Mouse (Mus musculus) forebrain, embryonic 10.5 days (tissue): Measurements from ENCODE around the gene Tgfb1. TPM values are rescaled to one million over a fixed set of nuclear protein-coding genes. Genes with fewer than 3 reads are reported as not detected.

ENCODE experiments used
- DNase-seq: peaks from one replicate; pipeline ENCODE4 v3.0.0-alpha.2; 2017; ENCODE audit warnings: low spot score; ENCODE audit errors: extremely low spot score
- H3K27ac ChIP-seq: fragments of 300-500 bp; sonication (generic); 2 replicates; pipeline ENCODE4 v1.5.1; 2016; ENCODE audit warnings: mild to moderate bottlenecking
- H3K27me3 ChIP-seq: fragments of 300-500 bp; sonication (generic); 2 replicates; pipeline ENCODE4 v1.6.1; 2016; ENCODE audit warnings: mild to moderate bottlenecking; ENCODE audit not compliant: poor library complexity, severe bottlenecking
- H3K36me3 ChIP-seq: fragments of 300-500 bp; sonication (generic); replicated peaks from 2 replicates; pipeline ENCODE4 v1.6.1; 2016; ENCODE audit warnings: mild to moderate bottlenecking, moderate library complexity
- H3K4me1 ChIP-seq: fragments of 300-500 bp; sonication (generic); 2 replicates; pipeline ENCODE4 v1.6.1; 2016
- H3K4me3 ChIP-seq: fragments of 300-500 bp; sonication (generic); 2 replicates; pipeline ENCODE4 v1.5.1; 2016; ENCODE audit warnings: mild to moderate bottlenecking, moderate library complexity
- H3K9me3 ChIP-seq: fragments of 300-500 bp; sonication (generic); 2 replicates; pipeline ENCODE4 v1.6.1; 2016; ENCODE audit warnings: mild to moderate bottlenecking, moderate library complexity
- WGBS: fragments of 180-500 bp; shearing (Covaris S2); methylation state at CpG from one replicate; pipeline ENCODE4 v1.1.7; 2016; 5-methylcytosine and 5-hydroxymethylcytosine counted together
- polyA plus RNA-seq: library from polyadenylated mRNA; unstranded; fragments of >200 nt; fragmentation: Nextera tagmentation; extraction: Ambion mirVana; gene quantifications from 2 replicates; pipeline ENCODE4 v1.2.1, GENCODE M21; 2016

Gene Tgfb1
- polyA plus RNA-seq, 1 experiment from 2014 or later = 1.2 TPM

GRCm38 (mm10) chr7:25699851-25700250 lies 13.0 kb downstream of the Tgfb1 start:
- no peaks in the 10 kb centered on the region for H3K36me3 ChIP-seq
- no peak overlapping the region for H3K4me3 ChIP-seq
- WGBS = 56% methylated on average over 13 of the region's 13 CpGs
- H3K4me1 ChIP-seq = peaks cover 13% of the 10 kb centered on the region
- H3K9me3 ChIP-seq = peaks cover 24% of the 10 kb centered on the region
- no peak for DNase-seq
- peaks cover 17% of the 10 kb centered on the region for H3K27me3 ChIP-seq
- no peak overlapping the region for H3K27ac ChIP-seq

GRCm38 (mm10) chr7:25700732-25701131 lies 13.9 kb downstream of the Tgfb1 start:
- H3K4me3 ChIP-seq = no peak overlapping the region
- 80% methylated on average over 12 of the region's 12 CpGs for WGBS
- peaks cover 26% of the 10 kb centered on the region for H3K27me3 ChIP-seq
- DNase-seq = no peak
- H3K27ac ChIP-seq = no peak overlapping the region
- H3K4me1 ChIP-seq = peaks cover 17% of the 10 kb centered on the region
- H3K9me3 ChIP-seq = peaks cover 24% of the 10 kb centered on the region
- no peaks in the 10 kb centered on the region for H3K36me3 ChIP-seq

DNA sequence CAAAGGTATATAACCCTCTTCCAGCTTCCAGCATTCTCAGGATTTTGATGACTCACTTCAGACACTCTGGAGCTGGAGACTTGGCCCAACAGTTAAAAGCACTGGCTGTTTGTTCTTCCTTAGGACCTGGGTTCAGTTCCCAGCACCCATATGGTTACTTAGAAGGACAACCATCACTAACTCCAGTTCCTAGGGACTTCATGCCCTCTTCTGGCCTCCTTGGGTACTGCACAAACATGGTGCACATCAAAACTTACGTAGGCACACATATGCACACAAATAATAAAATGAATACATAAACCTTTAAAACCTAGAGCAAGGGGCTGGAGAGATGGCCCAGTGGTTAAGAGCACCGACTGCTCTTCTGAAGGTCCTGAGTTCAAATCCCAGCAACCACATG lies 15.5 kb downstream of the Tgfb1 start:
- H3K36me3 ChIP-seq = no peaks in the 10 kb centered on the region
- DNase-seq = no peak
- H3K9me3 ChIP-seq = peaks cover 24% of the 10 kb centered on the region
- H3K27ac ChIP-seq = no peak overlapping the region
- H3K4me3 ChIP-seq = no peak overlapping the region
- 97% methylated on average over 2 of the region's 2 CpGs for WGBS
- peaks cover 31% of the 10 kb centered on the region for H3K27me3 ChIP-seq
- peaks cover 23% of the 10 kb centered on the region for H3K4me1 ChIP-seq

DNA sequence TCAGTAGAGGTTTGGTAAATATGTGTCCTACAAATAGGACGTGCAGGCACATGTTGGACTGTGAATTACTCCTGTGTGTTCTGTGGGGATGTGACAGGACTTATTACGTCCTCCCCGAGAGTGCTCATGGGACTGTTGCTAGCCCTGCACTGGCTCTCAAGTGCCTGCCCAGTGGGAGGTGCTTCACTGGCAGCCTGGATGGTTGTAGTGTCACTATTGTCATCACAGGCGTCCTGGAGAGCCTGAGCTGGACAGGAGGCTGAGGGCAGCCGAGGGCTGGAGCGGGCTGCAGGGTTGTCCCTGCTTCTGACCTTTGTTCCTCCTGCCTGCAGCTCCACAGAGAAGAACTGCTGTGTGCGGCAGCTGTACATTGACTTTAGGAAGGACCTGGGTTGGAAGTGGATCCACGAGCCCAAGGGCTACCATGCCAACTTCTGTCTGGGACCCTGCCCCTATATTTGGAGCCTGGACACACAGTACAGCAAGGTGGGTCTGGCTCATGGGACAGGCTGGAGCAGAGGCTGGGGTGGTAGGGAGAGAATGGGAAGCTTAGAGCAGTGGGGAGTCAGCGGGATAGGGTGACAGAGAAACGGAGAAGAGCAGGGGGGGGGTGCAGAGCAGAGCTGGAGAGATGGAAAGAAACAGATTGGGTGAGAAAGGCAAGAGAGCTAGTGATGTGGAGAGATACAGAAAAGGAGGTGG lies 17.1 kb downstream of the Tgfb1 start:
- 17% methylated on average over 10 of the region's 10 CpGs for WGBS
- DNase-seq = no peak
- Histone ChIP-seq H3K27ac (no peak overlapping the region), H3K4me3 (peak overlapping the region; percentile 55), H3K36me3 (no peaks in the 10 kb centered on the region), H3K4me1 (peaks cover 35% of the 10 kb centered on the region), H3K27me3 (peaks cover 31% of the 10 kb centered on the region), H3K9me3 (peaks cover 24% of the 10 kb centered on the region)

DNA sequence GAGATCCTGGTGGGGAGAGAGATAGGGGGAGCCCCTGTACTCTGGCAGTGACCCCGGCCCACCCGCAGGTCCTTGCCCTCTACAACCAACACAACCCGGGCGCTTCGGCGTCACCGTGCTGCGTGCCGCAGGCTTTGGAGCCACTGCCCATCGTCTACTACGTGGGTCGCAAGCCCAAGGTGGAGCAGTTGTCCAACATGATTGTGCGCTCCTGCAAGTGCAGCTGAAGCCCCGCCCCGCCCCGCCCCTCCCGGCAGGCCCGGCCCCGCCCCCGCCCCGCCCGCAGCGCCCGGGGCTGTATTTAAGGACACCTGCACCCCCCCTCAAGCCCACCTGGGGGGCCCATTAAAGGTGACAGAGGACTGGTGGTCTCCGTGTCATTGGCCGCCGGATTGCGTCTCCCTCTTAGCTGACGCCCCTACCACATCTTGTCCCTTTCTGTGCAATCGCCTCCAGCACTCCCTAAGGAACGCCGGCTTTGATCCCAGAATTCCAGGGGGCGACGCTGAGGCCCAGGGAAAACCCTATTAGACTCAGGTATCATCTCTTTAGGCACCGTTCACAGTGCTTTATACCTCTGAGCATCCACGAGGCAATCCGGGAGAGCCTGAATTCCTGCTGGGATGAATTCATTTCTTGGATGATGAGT lies 18.0 kb downstream of the Tgfb1 start:
- H3K27me3 ChIP-seq = peaks cover 31% of the 10 kb centered on the region
- H3K36me3 ChIP-seq = no peaks in the 10 kb centered on the region
- H3K4me3 ChIP-seq = peak overlapping the region; percentile 55
- WGBS = 4% methylated on average over 37 of the region's 37 CpGs
- 0 out of 2 replicates have a peak overlapping the region, but pooled peaks have one; percentile 25 for H3K27ac ChIP-seq
- H3K9me3 ChIP-seq = peaks cover 21% of the 10 kb centered on the region
- DNase-seq = no peak
- H3K4me1 ChIP-seq = peaks cover 39% of the 10 kb centered on the region

DNA sequence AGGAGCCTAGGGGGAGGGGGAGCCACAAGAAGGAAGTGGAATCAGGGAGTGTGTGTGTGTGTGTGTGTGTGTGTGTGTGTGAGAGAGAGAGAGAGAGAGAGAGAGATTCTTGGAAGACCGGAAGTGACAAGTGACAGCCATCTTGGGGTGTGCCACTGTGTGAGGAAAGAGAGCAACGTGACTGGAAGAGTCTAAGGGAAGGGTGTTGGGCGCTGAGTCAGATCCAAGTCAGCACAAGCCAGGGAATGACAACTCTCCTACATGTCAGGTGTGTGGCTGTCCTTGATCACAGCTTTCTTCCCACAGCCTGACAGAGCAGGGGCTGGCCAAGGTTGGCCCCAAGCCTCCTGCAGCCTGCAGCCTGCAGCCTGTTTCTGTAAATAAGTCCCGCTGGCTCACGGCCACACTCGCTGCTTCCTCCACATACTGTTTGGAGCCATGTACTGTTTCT lies 19.0 kb downstream of the Tgfb1 start:
- peaks cover 31% of the 10 kb centered on the region for H3K27me3 ChIP-seq
- WGBS = 68% methylated on average over 6 of the region's 6 CpGs
- peaks cover 49% of the 10 kb centered on the region for H3K4me1 ChIP-seq
- no peaks in the 10 kb centered on the region for H3K36me3 ChIP-seq
- DNase-seq = no peak
- no peak overlapping the region for H3K4me3 ChIP-seq
- H3K27ac ChIP-seq = no peak overlapping the region
- H3K9me3 ChIP-seq = peaks cover 13% of the 10 kb centered on the region

- Histone ChIP-seq H3K36me3 (peaks cover 1% of the 10 kb centered on the region; the same call in 1 of the 2 replicates), H3K27me3 (peaks cover 31% of the 10 kb centered on the region), H3K4me1 (peaks cover 57% of the 10 kb centered on the region), H3K27ac (no peak overlapping the region), H3K4me3 (no peak overlapping the region), H3K9me3 (peaks cover 8% of the 10 kb centered on the region)
- 65% methylated on average over 7 of the region's 7 CpGs for WGBS
- DNase-seq = no peak
Measured at GRCm38 (mm10) chr7:25706578-25707170, 19.9 kb downstream of the Tgfb1 start.

DNA sequence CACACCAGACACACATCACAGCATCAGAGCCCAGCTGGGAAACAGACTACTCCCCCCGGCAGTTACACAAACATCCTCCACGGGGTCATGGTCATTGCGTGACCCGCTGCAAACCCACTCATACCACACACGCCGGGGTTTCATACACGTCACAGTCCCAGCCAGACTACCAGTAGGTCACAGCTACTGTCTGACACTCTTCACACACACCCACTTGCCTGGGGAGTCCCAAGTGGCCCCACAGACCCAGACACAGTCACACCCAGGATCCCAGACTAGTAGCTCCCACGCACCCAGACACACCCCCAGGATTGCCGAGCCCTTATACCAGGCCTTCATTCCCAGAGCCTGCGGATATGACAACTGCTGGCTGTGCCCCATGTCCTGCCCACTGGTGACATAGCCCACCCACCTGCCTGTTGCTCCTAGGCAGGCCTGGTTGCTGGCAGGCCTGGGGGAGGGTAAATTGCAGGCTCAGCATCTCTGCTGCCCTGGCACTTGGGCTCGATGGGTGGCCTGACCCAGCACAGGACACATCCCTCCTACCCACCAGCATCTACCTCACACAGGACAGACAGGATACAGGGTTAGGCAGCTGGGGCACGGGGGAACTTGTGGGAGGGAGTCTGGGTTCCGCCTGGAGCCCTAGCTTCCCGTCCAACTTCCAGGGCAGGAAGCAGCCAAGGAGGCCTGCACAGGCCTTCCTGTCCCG lies 20.9 kb downstream of the Tgfb1 start:
- Histone ChIP-seq H3K27ac (peak overlapping the region; percentile 42; the same call in 1 of the 2 replicates), H3K4me1 (peaks cover 67% of the 10 kb centered on the region), H3K9me3 (no peaks in the 10 kb centered on the region), H3K4me3 (no peak overlapping the region), H3K27me3 (peaks cover 31% of the 10 kb centered on the region), H3K36me3 (peaks cover 11% of the 10 kb centered on the region)
- WGBS = 68% methylated on average over 15 of the region's 15 CpGs
- no peak for DNase-seq

- no peak for DNase-seq
- peak overlapping the region; percentile 74 for H3K27ac ChIP-seq
- peak overlapping the region; percentile 20 for H3K4me3 ChIP-seq
- peaks cover 55% of the 10 kb centered on the region for H3K4me1 ChIP-seq
- H3K36me3 ChIP-seq = peaks cover 34% of the 10 kb centered on the region
- no peaks in the 10 kb centered on the region for H3K9me3 ChIP-seq
- H3K27me3 ChIP-seq = peaks cover 13% of the 10 kb centered on the region
- WGBS = 16% methylated on average over 12 of the region's 12 CpGs
Measured at GRCm38 (mm10) chr7:25709961-25710360, 23.2 kb downstream of the Tgfb1 start.

- Histone ChIP-seq H3K27ac (peak overlapping the region; percentile 74), H3K36me3 (peaks cover 40% of the 10 kb centered on the region), H3K4me1 (peaks cover 52% of the 10 kb centered on the region), H3K27me3 (peaks cover 6% of the 10 kb centered on the region), H3K9me3 (no peaks in the 10 kb centered on the region), H3K4me3 (peak overlapping the region; percentile 20; the same call in 1 of the 2 replicates)
- WGBS = 8% methylated on average over 4 of the region's 7 CpGs
- DNase-seq = no peak
Measured at GRCm38 (mm10) chr7:25710519-25711130, 23.8 kb downstream of the Tgfb1 start.

GRCm38 (mm10) chr7:25711165-25711564 lies 24.4 kb downstream of the Tgfb1 start:
- Histone ChIP-seq H3K27ac (0 out of 2 replicates have a peak overlapping the region, but pooled peaks have one; percentile 32), H3K27me3 (peaks cover under 1% of the 10 kb centered on the region), H3K4me3 (no peak overlapping the region), H3K9me3 (no peaks in the 10 kb centered on the region), H3K4me1 (peaks cover 52% of the 10 kb centered on the region), H3K36me3 (peaks cover 46% of the 10 kb centered on the region)
- no peak for DNase-seq
- WGBS = 71% methylated on average over 5 of the region's 5 CpGs

DNA sequence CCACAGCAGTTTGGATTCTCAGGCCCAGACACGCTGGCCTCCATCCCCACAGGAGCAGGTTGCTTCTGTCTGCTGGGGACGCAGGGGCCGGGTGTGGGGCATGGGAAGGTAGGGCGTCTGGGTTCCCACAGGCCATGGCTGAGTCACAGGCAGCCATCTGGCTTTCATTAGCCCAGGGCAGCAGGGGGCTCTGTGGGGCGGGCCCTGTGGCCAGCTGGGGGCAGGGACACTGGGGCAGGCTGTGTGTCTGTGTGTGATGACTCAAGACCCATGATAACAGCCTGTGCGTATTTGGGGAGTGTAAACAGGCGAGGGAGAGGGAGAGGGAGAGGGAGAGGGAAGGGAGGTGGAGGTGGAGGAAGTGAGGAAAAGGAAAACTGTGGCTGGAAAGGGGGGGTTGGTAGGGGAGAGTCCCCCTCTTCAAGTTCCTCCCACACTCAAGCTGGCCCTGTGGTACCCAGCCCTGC lies 25.0 kb downstream of the Tgfb1 start:
- no peaks in the 10 kb centered on the region for H3K27me3 ChIP-seq
- peaks cover 52% of the 10 kb centered on the region for H3K36me3 ChIP-seq
- H3K27ac ChIP-seq = peak overlapping the region; percentile 32; the same call in 1 of the 2 replicates
- H3K4me3 ChIP-seq = peak overlapping the region; percentile 16; the same call in 1 of the 2 replicates
- WGBS = 41% methylated on average over 7 of the region's 7 CpGs
- H3K9me3 ChIP-seq = no peaks in the 10 kb centered on the region
- no peak for DNase-seq
- peaks cover 52% of the 10 kb centered on the region for H3K4me1 ChIP-seq
